In genomic region chr6:18513611-18514473, GRCm38 (mm10) we compare ENCODE assay signal across 8 mouse cellular contexts. TPM values are rescaled to one million over a fixed set of nuclear protein-coding genes. Genes with fewer than 3 reads are reported as not detected.
DNase-seq lines count a peak whose midpoint lies in the region; ATAC-seq and TF ChIP-seq lines count a peak whose summit lies in the region.

No protein-coding gene starts in this region.

- H3K9ac ChIP-seq in liver, adult 2 months (ENCODE audit: low read depth, low read length) = peak overlapping the region; percentile 48
- peak overlapping the region; percentile 77 for H3K9ac ChIP-seq in forebrain, embryonic 12.5 days
- peak overlapping the region; percentile 97 for H3K9ac ChIP-seq in hindbrain, embryonic 15.5 days
- peak overlapping the region; percentile 88 for H3K9ac ChIP-seq in limb, embryonic 13.5 days
- H3K9ac ChIP-seq in neural tube, embryonic 13.5 days = peak overlapping the region; percentile 92

- H3K36me3 ChIP-seq in liver, adult 2 months (ENCODE audit: control insufficient read depth, insufficient read depth, low read length) = no peaks in the 10 kb centered on the region
- no peaks in the 10 kb centered on the region for H3K36me3 ChIP-seq in forebrain, embryonic 12.5 days (replicated peaks)
- no peaks in the 10 kb centered on the region for H3K36me3 ChIP-seq in hindbrain, embryonic 15.5 days
- H3K36me3 ChIP-seq in limb, embryonic 13.5 days = no peaks in the 10 kb centered on the region
- no peaks in the 10 kb centered on the region for H3K36me3 ChIP-seq in neural tube, embryonic 13.5 days

- H3K4me1 ChIP-seq in liver, adult 2 months (ENCODE audit: control insufficient read depth, insufficient read depth, low read length) = no peaks in the 10 kb centered on the region
- H3K4me1 ChIP-seq in forebrain, embryonic 12.5 days = peaks cover 8% of the 10 kb centered on the region
- peaks cover 22% of the 10 kb centered on the region for H3K4me1 ChIP-seq in hindbrain, embryonic 15.5 days (replicated peaks)
- peaks cover 28% of the 10 kb centered on the region for H3K4me1 ChIP-seq in limb, embryonic 13.5 days
- peaks cover 32% of the 10 kb centered on the region for H3K4me1 ChIP-seq in neural tube, embryonic 13.5 days (replicated peaks)

- DNase-seq in liver, adult 2 months (ENCODE audit: extremely low read depth, low read depth, low spot score) = no peak
- no peak for DNase-seq in liver
- peak; percentile 77 for DNase-seq in brain, adult 2 months (ENCODE audit: low read depth, low spot score)
- no peak for DNase-seq in B cell, adult 2 months

- peaks cover 14% of the 10 kb centered on the region for H3K27me3 ChIP-seq in liver, adult 2 months (ENCODE audit: control insufficient read depth, insufficient read depth, low read length)
- H3K27me3 ChIP-seq in forebrain, embryonic 12.5 days = peaks cover 4% of the 10 kb centered on the region; the same call in 1 of the 2 replicates
- no peaks in the 10 kb centered on the region for H3K27me3 ChIP-seq in hindbrain, embryonic 15.5 days
- peaks cover 10% of the 10 kb centered on the region; the same call in 1 of the 2 replicates for H3K27me3 ChIP-seq in limb, embryonic 13.5 days
- peaks cover 3% of the 10 kb centered on the region; the same call in 1 of the 2 replicates for H3K27me3 ChIP-seq in neural tube, embryonic 13.5 days

- peak overlapping the region; percentile 69 for H3K4me2 ChIP-seq in forebrain, embryonic 12.5 days
- peak overlapping the region; percentile 62 for H3K4me2 ChIP-seq in hindbrain, embryonic 15.5 days
- peak overlapping the region; percentile 87 for H3K4me2 ChIP-seq in limb, embryonic 13.5 days (replicated peaks)
- H3K4me2 ChIP-seq in neural tube, embryonic 13.5 days = peak overlapping the region; percentile 65

- peak overlapping the region; percentile 57 for H3K4me3 ChIP-seq in liver, adult 2 months (ENCODE audit: insufficient read depth, low read depth, low read length)
- H3K4me3 ChIP-seq in forebrain, embryonic 12.5 days (replicated peaks) = peak overlapping the region; percentile 81
- H3K4me3 ChIP-seq in hindbrain, embryonic 15.5 days = peak overlapping the region; percentile 74
- H3K4me3 ChIP-seq in limb, embryonic 13.5 days = peak overlapping the region; percentile 72
- H3K4me3 ChIP-seq in neural tube, embryonic 13.5 days = peak overlapping the region; percentile 72

- no peaks in the 10 kb centered on the region for H3K79me2 ChIP-seq in liver, adult 2 months (ENCODE audit: control insufficient read depth, insufficient read depth, low read length)

- no peak for TF ChIP-seq CTCF in liver, adult 2 months (IDR thresholded peaks at IDR 0.05; ENCODE audit: low read depth, low read length)

- H3K9me3 ChIP-seq in forebrain, embryonic 12.5 days = no peaks in the 10 kb centered on the region
- H3K9me3 ChIP-seq in hindbrain, embryonic 15.5 days = no peaks in the 10 kb centered on the region
- no peaks in the 10 kb centered on the region for H3K9me3 ChIP-seq in limb, embryonic 13.5 days
- H3K9me3 ChIP-seq in neural tube, embryonic 13.5 days = no peaks in the 10 kb centered on the region

- no peak for TF ChIP-seq POLR2A in liver, adult 2 months (IDR thresholded peaks at IDR 0.05; ENCODE audit: extremely low read depth, insufficient read depth, low read length)

- no peak overlapping the region for H3K27ac ChIP-seq in liver, adult 2 months (replicated peaks; ENCODE audit: insufficient read depth, low read depth, low read length)
- H3K27ac ChIP-seq in forebrain, embryonic 12.5 days = peak overlapping the region; percentile 69; the same call in 1 of the 2 replicates
- H3K27ac ChIP-seq in hindbrain, embryonic 15.5 days (replicated peaks) = peak overlapping the region; percentile 90
- peak overlapping the region; percentile 34; the same call in 1 of the 2 replicates for H3K27ac ChIP-seq in limb, embryonic 13.5 days
- peak overlapping the region; percentile 86 for H3K27ac ChIP-seq in neural tube, embryonic 13.5 days (replicated peaks)

- 4% methylated on average over 28 of the region's 28 CpGs for WGBS in liver, adult 2 months
- WGBS in forebrain, embryonic 12.5 days = under 1% methylated on average over 28 of the region's 28 CpGs
- under 1% methylated on average over 28 of the region's 28 CpGs for WGBS in hindbrain, embryonic 15.5 days
- under 1% methylated on average over 28 of the region's 28 CpGs for WGBS in limb, embryonic 13.5 days
- under 1% methylated on average over 28 of the region's 28 CpGs for WGBS in neural tube, embryonic 13.5 days

- peak; percentile 71 for ATAC-seq in forebrain, embryonic 12.5 days (ENCODE audit: low FRiP score)
- ATAC-seq in hindbrain, embryonic 15.5 days (ENCODE audit: low FRiP score, low read depth) = peak; percentile 64
- 0 out of 2 replicates have a peak, but pooled peaks have one; percentile 7 for ATAC-seq in limb, embryonic 13.5 days (ENCODE audit: low FRiP score, low read depth)
- ATAC-seq in neural tube, embryonic 13.5 days (ENCODE audit: low read depth) = peak; percentile 74

RNA-seq across cellular contexts. Expression of gene Cttnbp2, which starts 0.8 kb away (rescaled TPM):
- total RNA-seq in liver, adult 2 months (2014; rRNA removed) = 0.18 and 0.27 TPM in 2 replicates
- polyA plus RNA-seq in liver, adult 2 months (2012; rRNA removed) = 0.05 and 0.12 TPM in 2 replicates
- polyA plus RNA-seq in forebrain, embryonic 12.5 days (2016; fragmentation: Nextera tagmentation; extraction: Ambion mirVana) = 29.8 and 30.9 TPM in 2 replicates
- 50.7 and 52.4 TPM in 2 replicates for polyA plus RNA-seq in hindbrain, embryonic 15.5 days (2015; fragmentation: Nextera tagmentation; extraction: Ambion mirVana)
- 31.6 and 34.0 TPM in 2 replicates for polyA plus RNA-seq in limb, embryonic 13.5 days (2015; fragmentation: Nextera tagmentation; extraction: Ambion mirVana)
- 42.6 and 47.7 TPM in 2 replicates for polyA plus RNA-seq in neural tube, embryonic 13.5 days (2015; fragmentation: Nextera tagmentation; extraction: Ambion mirVana)

Comparison
In these comparisons a context has a peak if more than half of its experiments do, and no peak if none do; other contexts are left out.
1. ATAC-seq: peak in every context shown above with its lines; median percentile 74 in neural tube, embryonic 13.5 days; 71 in forebrain, embryonic 12.5 days; 64 in hindbrain, embryonic 15.5 days; 7 in limb, embryonic 13.5 days.
2. RNA of gene Cttnbp2, which starts 0.8 kb away (polyA plus RNA-seq): 50.7 to 52.4 TPM in hindbrain, embryonic 15.5 days, 42.6 to 47.7 TPM in neural tube, embryonic 13.5 days, 31.6 to 34.0 TPM in limb, embryonic 13.5 days and 29.8 to 30.9 TPM in forebrain, embryonic 12.5 days; 0.05 to 0.12 TPM in liver, adult 2 months; every median in the first group is over 10 times any median in the second.
3. Peak in every context shown above with its lines, with median percentiles within 50 percentile points of each other: H3K4me3 ChIP-seq, H3K9ac ChIP-seq and H3K4me2 ChIP-seq.